Mouse (Mus musculus): ENCODE results near the gene Rad9a.

- no peak for TF ChIP-seq GATA1 (IDR thresholded peaks at IDR 0.05; ENCODE audit: borderline replicate concordance, low read length)
- TF ChIP-seq FLI1 (IDR thresholded peaks at IDR 0.05; ENCODE audit: low read length): no peak
Observed at GRCm38 (mm10) chr19:4189051-4189620, 12.3 kb downstream of the Rad9a start.

Measured in megakaryocyte, embryonic 14.5 days (primary cell).